Mouse (Mus musculus) cerebellum, adult (tissue): ENCODE measurements around the gene Zscan26.

ENCODE experiments used
- ATAC-seq: cut with Nextera tagmentation; 2 replicates; pipeline ENCODE4 v1.9.2; 2017; ENCODE audit warnings: mild to moderate bottlenecking, moderate library complexity, mixed read lengths; ENCODE audit not compliant: insufficient number of reproducible peaks, low FRiP score, low TSS enrichment

Zscan26 gene

DNA sequence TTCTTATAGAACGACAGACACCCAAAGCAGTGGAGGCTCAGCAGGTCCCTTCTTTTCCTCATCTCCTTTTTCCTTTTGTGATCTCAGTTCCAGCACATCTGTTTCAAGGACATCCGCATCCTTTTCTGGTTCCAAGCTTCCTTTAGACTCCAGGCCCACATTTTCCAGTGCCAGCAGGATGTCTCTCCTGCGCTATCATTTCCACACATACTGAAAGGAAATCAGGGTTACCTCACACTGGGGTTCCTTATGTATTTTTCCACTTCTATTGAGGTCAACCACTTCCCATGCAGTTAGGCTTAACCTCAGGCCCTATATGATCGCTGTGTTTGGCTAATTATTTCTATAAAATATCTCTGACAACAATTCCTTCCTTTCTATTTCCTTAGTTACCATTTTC, 18.1 kb downstream of the Zscan26 start:
- no peak for ATAC-seq

- no peak for ATAC-seq
These were observed 25.9 kb downstream of the Zscan26 start for GRCm38 (mm10) chr13:21427631-21428030.

DNA sequence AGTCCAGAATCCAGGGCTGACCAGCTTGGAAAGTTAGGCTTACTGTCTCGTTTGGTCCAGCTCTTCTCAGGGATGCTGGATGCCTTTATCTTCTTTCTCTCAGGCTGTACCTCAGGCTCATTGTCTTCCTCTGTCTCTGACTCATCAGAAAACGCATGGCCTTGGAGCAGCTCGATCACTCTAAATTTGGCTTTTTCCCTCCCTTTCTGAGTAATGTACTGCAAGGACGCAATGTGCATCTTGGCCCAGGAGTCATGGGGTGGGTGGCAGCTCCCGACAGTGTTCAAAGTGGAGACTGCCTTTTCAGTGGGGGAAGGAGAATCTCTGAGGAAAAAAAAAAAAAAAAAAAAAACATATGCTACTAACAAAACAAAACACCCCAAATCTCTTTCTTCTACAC, 30.2 kb downstream of the Zscan26 start:
- no peak for ATAC-seq

DNA sequence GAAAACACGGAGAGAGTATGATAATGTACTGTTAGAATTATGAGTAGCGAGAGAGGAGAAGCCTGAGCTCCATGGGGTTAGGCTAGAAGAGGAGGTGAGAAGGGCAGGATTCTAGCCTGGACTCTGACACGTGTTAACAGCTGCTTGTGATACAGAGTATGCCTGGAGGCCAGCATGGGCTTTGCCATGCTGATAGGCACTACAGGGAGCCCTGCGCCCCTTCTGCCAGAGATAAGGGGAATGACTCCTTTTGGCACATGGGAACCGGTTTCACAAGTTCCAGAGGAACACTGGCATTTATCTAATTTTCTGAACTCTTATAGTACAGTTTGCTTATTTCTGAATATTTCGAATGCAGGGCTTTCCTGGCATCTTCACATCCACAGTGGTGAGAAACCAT, 34.7 kb downstream of the Zscan26 start:
- ATAC-seq, result no peak

DNA sequence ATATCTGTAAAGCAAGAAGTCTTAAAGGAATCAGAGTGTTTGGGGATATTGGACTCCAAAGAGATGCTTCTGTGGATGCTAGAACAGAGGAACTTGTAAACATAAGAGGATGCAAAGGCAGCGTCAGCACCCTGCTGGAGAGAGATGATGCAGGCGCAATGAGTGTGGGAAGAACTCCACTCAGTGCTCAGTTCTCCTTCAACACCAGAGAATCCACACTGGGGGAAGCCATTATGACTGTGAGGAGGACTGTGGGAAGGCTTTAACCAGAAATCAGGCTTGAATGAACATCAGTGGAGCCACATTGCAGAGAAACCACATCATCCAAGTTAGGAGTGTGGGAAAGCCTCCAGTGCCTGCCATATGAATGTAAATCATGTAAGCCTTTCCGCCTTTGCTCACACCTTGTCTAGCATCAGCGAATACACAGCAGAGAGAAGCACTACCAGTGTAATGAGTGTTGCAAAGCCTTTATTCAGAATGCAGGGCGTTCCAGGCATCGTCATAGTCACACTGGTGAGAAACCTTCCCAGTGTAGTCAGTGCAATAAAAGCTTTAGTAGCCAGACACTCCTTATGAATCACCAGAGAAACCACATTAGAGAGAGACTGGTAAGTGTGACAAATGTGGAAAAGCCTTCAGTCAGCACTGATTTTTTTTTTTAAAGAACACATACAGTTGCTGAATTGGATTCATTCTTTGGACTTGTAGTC, 36.1 kb downstream of the Zscan26 start:
- no peak for ATAC-seq

GRCm38 (mm10) chr13:21415750-21416149, 37.8 kb downstream of the Zscan26 start:
- ATAC-seq, result no peak

GRCm38 (mm10) chr13:21415266-21415665, 38.3 kb downstream of the Zscan26 start:
- ATAC-seq, result no peak

DNA sequence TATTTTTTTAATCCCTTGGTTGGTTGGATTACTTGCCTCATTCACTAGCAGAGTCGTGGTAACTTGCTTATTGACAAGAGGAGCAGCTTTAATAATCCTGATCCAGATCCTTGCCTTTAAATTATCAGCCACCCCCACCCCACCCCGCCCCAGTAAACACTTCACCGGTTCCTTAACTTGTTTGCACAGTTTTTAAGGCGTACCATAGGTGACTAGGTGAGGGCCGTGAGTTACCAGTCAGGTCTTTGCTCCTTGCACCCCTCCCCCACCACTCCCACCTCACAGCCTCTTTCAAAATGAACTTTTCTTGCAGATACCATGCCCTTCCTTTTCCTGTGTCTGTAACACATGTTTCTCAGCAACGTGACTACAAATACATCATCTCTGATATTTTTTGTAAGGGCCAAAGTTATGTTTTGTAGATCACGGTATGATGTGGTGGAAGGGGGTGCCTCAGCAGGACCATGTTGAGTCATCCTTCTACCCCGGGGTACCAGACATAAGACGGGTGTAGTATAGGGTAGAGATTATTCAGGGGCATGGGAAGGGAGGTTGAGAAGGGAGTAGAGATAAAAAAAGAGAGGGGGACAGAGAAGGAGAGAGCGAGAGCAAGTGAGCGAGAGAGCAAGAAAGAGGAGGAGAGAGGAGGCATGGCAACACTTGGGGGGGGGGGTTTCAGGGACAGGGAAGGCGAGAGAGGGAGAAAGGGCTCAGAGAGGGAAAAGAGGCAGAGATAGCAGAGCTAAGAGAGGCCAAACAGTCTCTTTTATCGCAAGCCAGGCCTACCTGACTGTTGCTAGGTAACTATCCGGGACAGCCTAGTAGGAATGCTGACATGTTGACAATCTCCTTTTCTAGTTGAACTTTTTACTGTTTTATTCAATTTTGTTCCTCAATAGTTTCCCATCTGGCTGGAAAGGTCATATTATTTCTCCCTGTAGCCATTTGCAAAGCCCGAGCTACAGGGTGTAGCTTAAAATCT, 39.0 kb downstream of the Zscan26 start:
- no peak for ATAC-seq

GRCm38 (mm10) chr13:21408805-21409459, 44.6 kb downstream of the Zscan26 start:
- no peak for ATAC-seq

- ATAC-seq, result peak; percentile 100
These were observed 45.3 kb downstream of the Zscan26 start for GRCm38 (mm10) chr13:21407969-21408804.

GRCm38 (mm10) chr13:21407341-21407740, 46.2 kb downstream of the Zscan26 start:
- ATAC-seq, result no peak

- ATAC-seq, result no peak
These were observed 50.7 kb downstream of the Zscan26 start for GRCm38 (mm10) chr13:21402848-21403247.

DNA sequence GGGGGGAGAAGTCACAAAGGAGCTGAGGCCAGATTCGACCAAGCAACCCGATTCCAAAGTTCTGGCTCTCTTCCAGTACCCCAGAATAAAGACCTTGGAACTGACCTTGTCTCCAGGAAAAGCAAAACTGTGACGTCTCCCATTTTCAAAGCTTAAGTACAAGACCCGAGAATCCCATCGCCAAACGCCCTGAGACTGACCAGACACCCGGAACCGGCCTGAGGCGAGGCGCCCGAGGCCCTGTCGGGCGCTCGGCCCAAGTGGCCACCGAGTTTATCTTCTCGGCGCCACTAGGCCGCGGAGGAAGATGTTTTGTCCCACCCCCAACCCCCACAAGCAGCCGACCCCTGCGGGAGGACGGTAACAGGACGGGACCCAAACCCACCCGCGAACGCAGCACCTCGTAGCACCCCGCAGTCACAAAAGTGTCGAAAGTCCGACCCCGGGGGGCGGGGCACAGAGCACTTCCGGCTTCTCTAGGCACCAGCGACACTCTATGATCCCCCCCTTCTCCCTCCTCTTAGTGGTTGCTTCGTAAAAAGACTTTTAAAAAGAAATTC, 51.2 kb downstream of the Zscan26 start, which contains the start of gene Zkscan3:
Gene Zkscan3, minus strand, starts transcription at position 469 of the 560 bp plus-strand sequence.
- peak; percentile 89 for ATAC-seq

DNA sequence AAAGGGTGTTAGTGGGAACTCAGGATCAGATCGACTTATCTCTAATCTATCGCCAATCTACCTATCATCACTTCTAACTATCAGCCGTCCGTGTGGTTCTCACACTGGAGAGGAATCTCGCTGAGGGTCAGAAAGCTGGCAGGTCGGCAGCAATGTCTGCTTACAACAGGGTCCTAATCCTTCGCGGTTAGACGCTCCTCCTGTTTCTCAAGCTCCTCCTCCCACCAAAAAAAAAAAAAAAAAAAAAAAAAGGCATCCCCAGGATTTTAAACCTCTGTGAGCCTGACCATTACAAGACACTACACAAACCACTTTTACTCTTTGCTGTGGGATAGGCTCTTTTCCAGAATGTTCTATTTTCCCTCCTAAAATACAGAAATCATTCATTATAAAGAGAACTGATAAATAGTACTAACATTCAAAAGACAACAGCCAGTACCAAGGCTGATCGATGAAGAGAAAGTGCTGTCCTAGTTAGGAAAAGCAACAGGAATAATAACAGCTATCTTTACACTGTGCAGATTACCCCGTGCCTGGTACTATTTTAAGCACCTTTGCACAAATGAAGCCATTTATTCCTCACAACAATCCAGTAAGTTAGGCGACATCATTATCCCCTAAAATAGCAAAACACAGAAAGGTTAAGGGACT, 51.8 kb downstream of the Zscan26 start:
- ATAC-seq, result no peak

GRCm38 (mm10) chr13:21401166-21401565, 52.4 kb downstream of the Zscan26 start:
- ATAC-seq, result no peak

DNA sequence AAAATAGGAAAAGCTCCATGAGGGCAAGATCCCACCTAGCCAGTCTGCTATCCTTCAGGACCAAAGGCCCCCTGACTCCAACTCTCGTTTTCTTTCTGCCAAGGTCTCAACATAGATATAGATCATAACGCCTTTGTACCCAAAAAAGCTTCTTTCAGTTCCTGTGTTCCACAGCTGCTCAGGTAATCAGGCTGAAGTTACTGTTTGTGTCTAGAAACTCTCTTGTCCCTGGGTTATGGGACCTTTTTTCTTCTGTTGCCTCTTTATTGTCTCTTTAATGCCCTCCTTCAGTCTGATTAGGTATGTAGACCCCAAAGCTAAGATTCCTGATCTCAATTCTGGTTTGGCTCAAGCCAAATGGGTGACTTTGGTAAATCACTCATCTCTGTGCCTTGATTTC, 56.0 kb downstream of the Zscan26 start:
- ATAC-seq, result no peak

- ATAC-seq, result peak; percentile 65; the same call in 1 of the 2 replicates
These were observed 57.5 kb downstream of the Zscan26 start for GRCm38 (mm10) chr13:21396048-21396447.

DNA sequence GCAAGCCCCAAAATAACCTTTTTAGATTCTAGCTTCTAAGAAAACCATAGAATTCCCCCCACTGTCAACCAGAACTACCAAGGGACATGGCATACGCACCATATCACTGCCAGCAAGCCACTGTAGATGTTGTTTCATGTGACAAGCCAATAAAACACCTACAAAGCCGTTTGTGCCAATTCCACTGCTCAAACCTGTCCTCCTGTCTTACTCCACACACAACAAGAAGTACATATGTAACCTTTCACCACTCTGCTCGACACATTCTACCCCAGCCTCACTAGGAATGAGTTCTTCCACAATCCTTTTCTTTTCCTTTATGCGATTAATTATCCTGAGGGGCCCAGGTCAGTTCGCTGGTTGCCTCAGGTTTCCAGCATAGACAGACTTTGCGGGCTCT, 57.9 kb downstream of the Zscan26 start:
- no peak for ATAC-seq

DNA sequence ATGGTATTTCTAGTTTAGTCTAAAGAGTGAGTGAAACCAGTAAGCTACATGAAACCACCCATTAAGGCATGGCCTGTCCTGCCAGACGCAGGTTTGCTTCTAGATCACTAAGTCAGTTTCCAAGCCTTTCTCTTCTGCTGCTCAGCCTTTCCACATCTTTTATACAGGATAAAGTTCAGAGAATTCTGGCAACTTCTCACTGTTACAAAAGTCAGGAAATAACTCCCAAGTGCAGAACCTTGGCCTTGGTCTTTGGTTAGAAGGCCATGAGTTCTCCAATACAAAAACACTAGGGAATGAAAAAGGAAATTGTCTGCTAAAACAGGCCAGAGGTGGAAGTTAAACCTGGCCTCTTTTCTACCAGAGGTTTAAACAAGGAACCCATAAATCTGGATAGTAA, 58.3 kb downstream of the Zscan26 start:
- no peak for ATAC-seq
